Mouse (Mus musculus): ENCODE data around the gene Lancl3.

Gene Lancl3

DNA sequence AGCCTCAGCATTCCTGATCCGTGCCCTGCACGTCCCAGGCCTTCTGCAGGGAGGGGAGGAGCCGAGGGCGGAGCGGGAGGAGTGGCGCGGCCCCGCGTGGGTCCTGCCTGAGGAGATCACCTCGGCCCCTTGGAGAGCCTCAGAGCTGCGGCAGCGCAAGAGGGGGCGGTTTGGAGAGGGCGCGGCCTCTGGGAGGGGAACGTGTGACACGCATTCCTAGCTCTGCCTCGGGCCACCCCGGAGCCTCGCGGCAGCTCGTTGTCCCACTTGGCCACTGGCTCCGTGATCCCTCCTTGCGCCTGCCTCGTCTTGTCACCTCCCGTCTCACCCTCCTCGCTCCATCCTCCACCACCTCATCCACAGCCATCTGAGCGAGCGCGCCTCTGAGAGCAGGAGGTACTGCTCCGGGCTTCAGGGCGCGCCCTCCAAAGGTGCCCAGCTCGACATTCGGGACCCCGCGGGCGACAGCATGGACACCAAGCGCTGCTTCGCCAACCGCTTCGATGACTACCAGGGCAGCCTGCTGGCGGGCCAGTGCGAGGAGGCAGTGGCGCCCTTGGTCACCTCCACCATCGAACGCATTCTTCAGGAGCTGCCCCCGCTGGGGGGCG lies at the start of gene Lancl3:
Gene Lancl3 (plus strand): TSS at position 142 of the 611 bp plus-strand sequence.
- in situ Hi-C loops (cut with MboI, MseI), result no loop called here

DNA sequence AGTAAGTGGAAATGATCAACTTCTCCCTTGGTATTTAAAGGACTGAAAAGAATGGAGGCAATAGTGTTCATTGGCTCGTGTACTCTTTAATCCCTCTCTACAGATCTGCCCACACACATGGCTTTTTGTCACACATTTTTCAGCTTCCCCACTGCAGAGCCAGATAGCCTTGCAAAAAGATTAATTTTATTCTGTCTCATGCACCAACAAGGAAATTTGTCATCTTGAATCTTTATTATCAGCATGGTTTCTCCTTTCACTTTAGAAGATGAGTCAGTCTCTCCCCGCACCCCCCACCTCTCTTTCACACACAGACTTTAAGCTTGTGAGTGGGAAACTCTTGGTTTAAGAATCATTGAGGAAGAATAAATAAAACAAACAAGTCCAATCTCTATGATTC lies 20.7 kb upstream of the Lancl3 start:
- in situ Hi-C loops (cut with MboI, MseI), result no loop called here

DNA sequence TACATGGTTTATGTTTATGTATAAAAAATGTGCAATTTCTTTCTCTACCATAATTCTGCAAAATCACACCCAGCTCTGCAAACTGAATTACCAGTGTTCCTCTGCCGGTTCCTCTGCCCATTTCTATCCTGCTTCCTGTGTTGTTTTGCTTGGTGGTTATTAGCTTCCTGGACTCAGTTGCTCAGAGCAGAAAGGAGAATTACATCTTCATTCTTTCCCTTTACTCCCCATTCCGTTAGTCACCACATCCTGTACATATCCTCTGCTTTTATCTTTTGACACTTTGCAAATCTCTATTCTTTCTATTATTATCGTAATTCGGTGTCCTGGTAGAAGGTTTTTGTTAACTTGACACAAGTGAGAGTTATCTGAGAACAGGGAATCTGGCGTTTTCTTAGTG lies 18.1 kb upstream of the Lancl3 start:
- in situ Hi-C loops (cut with MboI, MseI), result no loop called here

- in situ Hi-C loops (cut with MboI, MseI), result no loop called here
These were observed 747 bp downstream of the Lancl3 start for GRCm38 (mm10) chrX:9200380-9200917.

GRCm38 (mm10) chrX:9201954-9202353 lies 2.3 kb downstream of the Lancl3 start:
- in situ Hi-C loops (cut with MboI, MseI), result no loop called here

GRCm38 (mm10) chrX:9202781-9203405 lies 3.2 kb downstream of the Lancl3 start:
- in situ Hi-C loops (cut with MboI, MseI), result no loop called here

- in situ Hi-C loops (cut with MboI, MseI), result no loop called here
These were observed 5.4 kb downstream of the Lancl3 start for GRCm38 (mm10) chrX:9205121-9205520.

DNA sequence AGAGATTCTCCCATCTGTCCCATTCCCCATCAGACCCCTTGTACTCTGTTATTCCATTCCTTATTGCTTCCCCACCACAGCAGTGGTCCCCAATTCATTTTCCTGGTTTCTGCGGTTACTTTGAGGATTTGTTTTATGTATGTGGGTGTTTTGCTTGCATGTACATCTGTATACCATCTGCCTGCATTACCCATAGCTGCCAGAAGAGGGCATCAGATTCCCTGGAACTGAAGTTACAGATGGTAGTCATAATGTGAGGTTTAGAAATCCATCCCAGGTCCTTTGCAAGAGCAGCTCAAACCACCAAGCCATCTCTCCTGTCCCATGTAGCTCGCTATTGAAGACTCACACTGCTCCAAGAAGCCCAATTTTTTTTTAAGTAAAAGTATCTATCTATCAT lies 16.5 kb downstream of the Lancl3 start:
- in situ Hi-C loops (cut with MboI, MseI), result no loop called here

- in situ Hi-C loops (cut with MboI, MseI), result no loop called here
These were observed 19.9 kb downstream of the Lancl3 start for GRCm38 (mm10) chrX:9219570-9219969.

GRCm38 (mm10) chrX:9221206-9221605 lies 21.5 kb downstream of the Lancl3 start:
- in situ Hi-C loops (cut with MboI, MseI), result loop anchor here (5.0 kb wide), 1 partner anchor 79 kb away; no protein-coding TSS in a partner anchor

GRCm38 (mm10) chrX:9221736-9222135 lies 22.0 kb downstream of the Lancl3 start:
- in situ Hi-C loops (cut with MboI, MseI), result loop anchor here (5.0 kb wide), 1 partner anchor 79 kb away; no protein-coding TSS in a partner anchor

GRCm38 (mm10) chrX:9222412-9223221 lies 22.9 kb downstream of the Lancl3 start:
- in situ Hi-C loops (cut with MboI, MseI), result loop anchor here (5.0 kb wide), 1 partner anchor 80 kb away; no protein-coding TSS in a partner anchor

- in situ Hi-C loops (cut with MboI, MseI), result no loop called here
These were observed 27.4 kb downstream of the Lancl3 start for GRCm38 (mm10) chrX:9227105-9227504.

GRCm38 (mm10) chrX:9240737-9241591 lies 41.3 kb downstream of the Lancl3 start:
- in situ Hi-C loops (cut with MboI, MseI), result no loop called here

DNA sequence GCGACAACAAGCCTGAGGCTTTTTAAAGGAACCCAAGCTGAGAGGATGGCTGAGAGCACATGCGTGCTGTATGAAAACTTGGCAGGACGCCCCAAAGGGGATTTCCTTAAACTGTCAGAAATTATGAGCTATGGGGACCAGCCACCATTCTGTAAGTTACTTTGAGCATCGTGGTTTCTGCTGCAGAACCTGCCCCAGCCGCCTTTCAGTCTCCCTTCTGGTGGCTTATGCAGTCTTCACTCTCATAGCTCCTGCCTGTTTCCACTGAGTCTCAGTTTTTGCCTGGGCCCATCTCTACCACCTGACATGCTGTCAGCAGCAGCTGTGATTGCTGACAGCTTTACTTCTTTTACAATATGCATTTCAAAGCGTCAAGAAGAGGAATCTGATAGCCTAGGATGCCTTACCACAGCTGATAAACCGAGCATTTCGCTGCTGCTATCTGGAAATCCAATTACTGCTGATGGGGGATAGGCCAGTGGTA lies 43.7 kb downstream of the Lancl3 start:
- in situ Hi-C loops (cut with MboI, MseI), result no loop called here

- in situ Hi-C loops (cut with MboI, MseI), result no loop called here
These were observed 45.1 kb downstream of the Lancl3 start for GRCm38 (mm10) chrX:9244603-9245336.

DNA sequence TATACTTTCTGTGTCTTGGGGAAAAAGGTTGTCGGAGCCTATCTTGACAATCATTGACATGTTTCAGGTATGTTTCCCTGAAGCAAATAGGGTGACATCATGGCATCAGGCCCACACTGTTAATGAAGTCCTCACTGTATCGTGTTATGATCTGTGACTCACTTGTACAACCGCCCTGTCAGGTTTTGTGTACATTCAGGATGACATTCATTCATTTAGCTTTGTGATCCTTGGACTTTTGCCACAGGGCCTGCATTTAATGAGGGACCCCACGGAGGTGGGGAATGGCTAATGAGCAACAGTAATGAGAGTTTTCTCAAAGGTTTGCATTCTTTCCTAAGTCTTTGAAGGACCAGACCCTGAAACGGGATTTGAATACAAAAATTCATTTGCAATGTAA lies 49.2 kb downstream of the Lancl3 start:
- in situ Hi-C loops (cut with MboI, MseI), result no loop called here

DNA sequence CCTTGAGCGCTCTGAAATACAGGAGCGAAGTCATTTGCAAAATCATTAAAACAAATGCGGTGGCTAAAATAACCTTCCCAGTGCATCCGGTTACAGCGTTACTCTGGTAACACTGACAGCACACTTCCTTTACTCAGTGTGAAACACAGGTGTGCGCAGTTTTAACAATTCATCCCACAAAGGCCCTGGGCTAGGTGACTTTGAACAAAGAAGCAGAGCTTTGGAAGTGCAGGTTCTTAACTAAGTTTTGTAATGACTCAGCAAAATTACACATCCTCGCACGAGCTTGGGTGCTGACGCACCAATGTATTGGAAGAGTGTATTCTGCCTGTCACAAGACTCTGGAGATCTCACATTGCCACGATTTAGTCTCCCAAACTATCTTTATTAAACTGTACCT lies 54.3 kb downstream of the Lancl3 start:
- in situ Hi-C loops (cut with MboI, MseI), result no loop called here

- in situ Hi-C loops (cut with MboI, MseI), result no loop called here
These were observed 55.2 kb downstream of the Lancl3 start for GRCm38 (mm10) chrX:9254901-9255300.

DNA sequence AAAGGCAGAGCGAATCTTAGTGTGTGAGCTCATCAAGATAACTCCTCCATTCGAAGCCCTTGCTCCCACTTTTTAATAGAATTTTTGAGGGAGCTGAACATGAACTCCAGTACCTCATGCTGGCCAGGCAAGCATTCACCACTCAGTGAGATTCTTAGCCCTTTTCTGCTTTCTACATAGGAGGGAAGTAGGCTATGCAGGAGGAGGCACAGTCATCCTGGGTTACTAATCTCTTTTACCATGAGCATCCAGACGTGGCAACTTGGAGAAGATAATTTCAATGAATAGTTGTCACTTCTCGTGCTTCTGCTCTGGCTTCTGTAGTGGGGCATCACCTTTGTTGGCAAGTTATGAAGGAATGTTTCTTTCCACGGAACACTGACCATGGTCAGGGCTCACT lies 57.1 kb downstream of the Lancl3 start, which contains the start of gene Gm14862:
Gene Gm14862 (minus strand): TSS at position 134 of the 400 bp plus-strand sequence.
- in situ Hi-C loops (cut with MboI, MseI), result no loop called here
